Mouse (Mus musculus) megakaryocyte, adult 5-6 weeks (primary cell): ENCODE results near the gene Crybb3. TPM values are rescaled to one million over a fixed set of nuclear protein-coding genes. Genes with fewer than 3 reads are reported as not detected.
A peak's percentile ranks its signal among the peaks of the same experiment; 100 is the strongest.

Source experiments
- ATAC-seq: 2 replicates; pipeline ENCODE4 v1.8.0; 2016; ENCODE audit warnings: mild to moderate bottlenecking, inconsistent platforms; ENCODE audit not compliant: poor library complexity, severe bottlenecking
- total RNA-seq, 2 experiments: library from RNA; stranded (forward) in 1 of 2; stranded (reverse) in 1 of 2; fragments of 153-499, 151-499 nt in 1 of 2; fragments of 221-1000, 200-1000 nt in 1 of 2; gene quantifications; 2 replicates each; pipeline versions ENCODE4 v1.2.3 to v1.2.4; 2015 to 2017

The Crybb3 gene
- total RNA-seq, 2 experiments from 2014 or later = not detected

DNA sequence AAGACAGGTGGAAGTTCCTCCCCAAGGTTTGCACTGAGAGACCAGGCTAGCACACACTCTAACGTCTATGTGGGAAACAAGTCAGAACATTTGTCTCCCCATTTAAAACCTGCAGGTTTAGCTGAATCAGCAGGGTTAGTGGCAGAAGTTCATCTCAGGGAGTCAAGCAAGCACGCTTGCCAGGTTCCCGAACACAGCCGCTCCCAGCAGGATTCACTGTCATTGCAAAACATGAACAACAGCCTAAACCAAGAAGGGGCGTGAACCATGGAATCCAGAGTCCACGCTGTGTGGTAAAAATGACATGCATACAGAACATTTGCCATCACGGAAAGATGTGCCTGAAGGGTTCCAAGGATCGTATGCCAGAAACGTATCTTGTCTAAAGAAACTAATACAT, 23.7 kb upstream of the Crybb3 start:
- ATAC-seq = no peak

DNA sequence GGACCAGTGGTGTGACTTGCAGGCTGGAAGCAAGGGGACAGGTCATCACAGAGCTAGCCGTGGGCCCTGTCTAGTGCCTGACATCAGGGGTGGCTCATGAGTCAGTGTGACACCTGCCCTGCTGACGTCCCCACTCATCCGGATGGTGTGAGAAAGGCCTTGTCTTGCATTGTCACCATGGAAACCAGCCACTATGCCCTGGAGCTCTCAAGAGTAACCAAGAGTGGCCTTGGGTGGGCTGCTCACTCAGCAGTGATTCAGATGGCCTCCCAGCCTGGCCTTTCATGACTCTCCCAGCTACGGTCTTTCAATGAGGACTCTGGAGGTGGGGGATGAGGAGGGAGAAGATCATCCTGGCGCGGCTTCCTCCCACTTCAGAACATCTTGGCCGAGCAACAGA, 21.1 kb upstream of the Crybb3 start:
- ATAC-seq = no peak

DNA sequence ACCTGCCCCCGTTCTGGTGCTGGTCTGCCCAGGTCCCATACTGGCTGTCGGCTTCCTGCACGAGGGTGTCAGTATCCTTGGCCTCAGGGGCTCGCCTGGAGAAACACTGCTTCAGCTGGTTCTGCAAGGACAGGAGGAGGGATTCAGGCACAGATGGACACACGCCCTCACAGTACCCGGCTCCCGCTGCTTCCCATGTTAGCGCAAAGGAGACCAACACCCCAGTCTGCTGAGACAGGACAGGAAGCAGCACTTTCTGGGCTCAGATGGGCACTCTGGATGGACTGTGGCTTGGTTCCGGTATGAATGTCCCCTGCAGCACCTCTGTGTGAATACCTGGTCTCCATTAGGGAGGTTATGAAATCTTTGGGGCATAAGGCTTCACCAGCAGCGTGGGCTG, 20.1 kb upstream of the Crybb3 start:
- ATAC-seq = no peak

DNA sequence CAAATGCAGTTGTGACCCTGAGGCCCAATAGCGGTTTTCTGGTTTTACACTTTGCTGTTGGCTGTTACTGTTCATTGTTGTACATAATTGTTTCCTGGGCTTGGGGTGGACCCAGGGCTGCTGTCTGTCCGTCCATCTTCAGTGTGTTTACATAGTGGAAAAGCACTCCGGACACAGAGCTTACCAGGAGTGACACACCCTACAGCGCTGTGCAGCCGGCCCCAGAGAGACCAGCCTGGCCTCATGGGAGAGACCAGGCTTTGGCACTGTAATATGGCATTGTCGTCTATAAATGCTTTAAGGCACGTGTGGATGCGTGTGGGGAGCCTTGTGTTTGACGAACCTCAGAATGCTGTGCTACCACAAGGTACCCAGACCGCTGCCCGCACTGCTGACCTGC, 19.0 kb upstream of the Crybb3 start:
- no peak for ATAC-seq

GRCm38 (mm10) chr5:113099546-113099945, 18.2 kb upstream of the Crybb3 start:
- ATAC-seq = peak; percentile 91

GRCm38 (mm10) chr5:113097551-113097950, 16.2 kb upstream of the Crybb3 start:
- no peak for ATAC-seq

DNA sequence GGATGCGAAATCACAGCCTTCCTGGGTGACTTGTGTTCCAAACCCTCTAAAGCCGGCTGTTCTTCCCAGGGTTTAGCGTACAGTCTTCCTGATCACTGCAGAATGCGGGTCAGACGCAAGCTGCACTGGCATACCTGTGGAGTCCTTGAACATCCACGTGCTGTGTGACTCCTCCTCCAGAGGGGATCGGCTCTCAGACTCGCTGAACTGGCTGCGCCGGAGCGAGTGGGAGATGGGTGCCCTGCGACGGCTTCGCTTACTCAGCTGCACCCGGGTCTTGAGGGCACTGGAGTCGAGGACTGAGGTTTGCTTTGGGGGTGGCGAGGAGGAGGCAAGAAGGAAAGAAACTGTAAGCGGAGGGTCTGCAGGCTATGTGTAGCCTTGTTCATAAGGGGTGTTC, 14.1 kb upstream of the Crybb3 start:
- ATAC-seq = no peak

GRCm38 (mm10) chr5:113092406-113092805, 11.0 kb upstream of the Crybb3 start:
- no peak for ATAC-seq

DNA sequence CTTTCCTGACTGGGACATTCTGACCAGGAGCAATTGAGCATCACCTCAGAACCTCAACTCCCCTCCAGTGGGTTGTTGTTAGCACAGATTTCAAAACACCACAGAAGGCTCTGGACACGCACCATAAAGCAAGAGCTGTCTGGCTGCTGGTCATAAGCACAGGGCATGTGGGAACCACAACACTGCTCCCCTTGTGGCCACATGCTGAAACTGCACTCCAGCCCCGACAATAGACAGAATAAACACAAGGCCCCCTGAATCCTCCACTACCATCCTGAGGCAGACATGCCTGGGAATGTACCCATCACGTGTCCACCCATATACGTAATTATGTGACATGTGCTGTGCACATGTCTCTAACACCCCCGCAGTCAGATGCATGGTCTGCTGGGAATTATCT, 9.8 kb upstream of the Crybb3 start:
- ATAC-seq = peak; percentile 63

DNA sequence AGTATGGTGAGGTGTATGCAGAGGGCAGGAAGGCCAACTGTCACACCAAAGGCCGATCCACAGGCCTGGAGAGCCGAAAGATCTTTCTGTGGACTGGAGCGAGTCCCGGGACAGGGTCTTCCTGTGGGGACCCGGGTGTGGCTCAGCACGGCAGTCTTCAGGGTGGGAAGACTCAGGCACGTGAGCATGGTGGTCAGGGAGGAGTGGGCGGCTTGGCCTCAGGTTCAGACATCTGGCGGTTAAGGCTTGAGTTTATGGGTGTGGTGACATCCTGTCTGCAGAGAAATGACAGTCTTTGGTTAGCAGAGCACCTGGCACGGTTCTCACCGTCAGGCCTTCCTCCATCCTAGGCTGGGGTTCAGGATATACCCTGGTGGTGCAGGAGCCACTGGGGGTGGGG, 9.4 kb upstream of the Crybb3 start:
- 0 out of 2 replicates have a peak, but pooled peaks have one; percentile 15 for ATAC-seq

GRCm38 (mm10) chr5:113090077-113090690, 8.8 kb upstream of the Crybb3 start:
- ATAC-seq = no peak

DNA sequence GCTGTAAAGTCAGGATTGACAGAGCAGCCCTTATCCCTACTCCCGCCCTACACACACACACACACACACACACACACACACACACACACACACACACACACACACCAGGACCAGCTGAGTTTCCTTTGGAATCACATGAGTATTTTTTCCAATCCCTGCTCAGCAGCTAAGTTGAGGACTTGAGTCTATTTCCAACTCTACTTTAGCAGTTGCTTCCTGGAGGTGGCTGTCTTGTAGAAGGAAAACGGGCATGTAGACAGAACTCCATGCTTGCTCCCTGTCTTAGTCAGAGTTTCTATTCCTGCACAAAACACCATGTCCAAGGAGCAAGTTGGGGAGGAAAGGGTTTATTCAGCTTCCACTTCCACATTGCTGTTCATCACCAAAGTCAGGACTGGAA, 6.1 kb upstream of the Crybb3 start:
- ATAC-seq = no peak

DNA sequence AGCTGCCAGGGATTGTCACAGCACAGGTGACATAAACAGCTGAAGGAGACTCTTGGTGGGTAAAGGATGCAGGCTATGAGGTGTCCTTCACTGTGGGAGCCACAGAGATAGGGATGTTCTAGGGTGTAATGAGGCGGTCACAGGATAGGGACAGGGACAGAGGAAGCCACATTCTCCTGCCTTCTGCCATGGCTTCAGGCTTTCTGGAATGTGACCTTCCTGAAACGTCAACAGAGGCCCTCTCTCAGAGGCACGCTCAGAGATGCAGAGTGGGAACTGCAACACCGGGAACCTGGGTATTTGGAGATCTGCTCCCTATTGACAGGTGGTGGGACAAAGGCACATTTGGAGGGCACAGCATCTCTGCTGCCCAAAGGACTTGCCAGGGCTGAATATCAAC, 5.6 kb upstream of the Crybb3 start:
- ATAC-seq = no peak

DNA sequence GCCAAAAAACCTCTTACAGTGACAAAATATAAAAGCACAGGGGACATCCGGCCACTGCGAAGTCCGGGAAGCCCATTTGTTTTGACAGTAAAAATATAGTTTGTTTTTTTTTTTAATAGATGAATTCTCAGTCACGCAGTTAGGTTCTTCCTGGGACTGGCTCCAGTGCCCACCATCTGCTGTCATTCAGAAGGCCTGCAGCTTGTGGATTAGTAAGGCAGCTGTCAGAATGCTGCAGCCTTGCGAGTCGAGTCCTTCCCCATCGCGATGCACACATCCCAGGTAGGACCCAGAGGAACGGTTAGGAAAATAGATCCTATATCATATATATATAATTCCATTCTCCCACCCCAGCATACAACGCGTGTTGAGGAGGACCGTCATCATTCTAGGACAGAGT, 5.1 kb upstream of the Crybb3 start:
- ATAC-seq = no peak

GRCm38 (mm10) chr5:113085931-113086330, 4.5 kb upstream of the Crybb3 start:
- no peak for ATAC-seq

DNA sequence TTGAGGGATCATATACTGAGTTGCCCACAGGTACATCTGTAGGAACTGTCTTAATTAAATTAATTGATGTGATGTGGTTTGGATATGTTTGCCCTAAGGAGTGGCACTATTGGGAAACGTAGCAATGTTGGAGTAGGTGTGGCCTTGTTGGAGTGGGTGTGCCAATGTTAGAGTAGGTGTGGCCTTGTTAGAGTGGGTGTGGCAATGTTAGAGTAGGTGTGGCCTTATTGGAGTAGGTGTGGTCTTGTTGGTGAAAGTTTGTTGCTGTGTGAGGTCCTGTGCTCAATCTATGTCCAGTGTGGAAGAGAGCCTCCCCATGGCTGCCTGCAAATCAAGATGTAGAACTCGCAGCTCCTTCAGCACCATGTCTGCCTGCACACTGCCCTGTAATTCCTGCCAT, 2.9 kb upstream of the Crybb3 start:
- no peak for ATAC-seq

DNA sequence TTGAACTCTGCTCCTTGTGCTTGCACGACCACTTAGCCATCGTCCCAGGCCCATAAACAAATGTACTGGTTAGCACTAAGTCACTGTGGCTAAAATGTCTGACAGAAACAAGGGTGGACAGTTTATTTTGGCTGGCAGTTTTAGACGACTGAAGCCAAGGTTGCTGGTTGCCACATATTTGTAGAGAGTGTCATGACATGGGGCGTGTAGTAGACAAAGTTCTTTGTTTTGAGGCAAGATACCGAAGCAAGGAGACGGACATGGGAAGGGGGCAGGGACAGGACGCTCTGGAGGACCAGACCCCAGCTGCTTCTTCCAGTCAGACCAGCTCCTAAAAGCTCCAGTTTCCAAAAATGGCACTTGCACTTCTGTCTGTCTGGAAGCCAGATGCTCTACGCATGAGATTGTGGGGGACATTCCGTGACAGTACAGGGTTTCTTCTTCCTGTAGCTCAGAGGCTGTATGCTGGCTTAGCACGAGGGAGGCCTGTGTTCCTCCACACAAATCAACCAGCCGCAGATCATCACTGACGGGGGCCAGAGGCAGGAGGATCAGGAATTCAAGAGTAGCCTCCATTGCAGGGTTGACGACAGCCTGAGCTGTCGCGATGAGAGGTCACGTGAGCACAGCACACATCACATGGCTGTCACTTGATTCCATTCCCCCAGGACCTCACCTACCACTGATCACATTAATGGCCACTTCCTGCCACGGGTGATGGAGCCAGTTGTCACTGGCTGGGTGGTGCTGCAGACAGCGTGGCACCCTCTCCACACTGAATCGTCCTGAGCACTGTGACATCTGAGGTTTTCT, 1.2 kb upstream of the Crybb3 start:
- no peak for ATAC-seq

- no peak for ATAC-seq
Measured at GRCm38 (mm10) chr5:113081020-113081419, 364 bp downstream of the Crybb3 start.

GRCm38 (mm10) chr5:113079783-113080182, 1.6 kb downstream of the Crybb3 start:
- ATAC-seq = 0 out of 2 replicates have a peak, but pooled peaks have one; percentile 30

GRCm38 (mm10) chr5:113078686-113079085, 2.7 kb downstream of the Crybb3 start:
- no peak for ATAC-seq

GRCm38 (mm10) chr5:113070017-113070416, 11.4 kb downstream of the Crybb3 start, which contains the start of gene Crybb2:
Crybb2 (minus strand) TSS chr5:113070117.
- ATAC-seq = no peak

DNA sequence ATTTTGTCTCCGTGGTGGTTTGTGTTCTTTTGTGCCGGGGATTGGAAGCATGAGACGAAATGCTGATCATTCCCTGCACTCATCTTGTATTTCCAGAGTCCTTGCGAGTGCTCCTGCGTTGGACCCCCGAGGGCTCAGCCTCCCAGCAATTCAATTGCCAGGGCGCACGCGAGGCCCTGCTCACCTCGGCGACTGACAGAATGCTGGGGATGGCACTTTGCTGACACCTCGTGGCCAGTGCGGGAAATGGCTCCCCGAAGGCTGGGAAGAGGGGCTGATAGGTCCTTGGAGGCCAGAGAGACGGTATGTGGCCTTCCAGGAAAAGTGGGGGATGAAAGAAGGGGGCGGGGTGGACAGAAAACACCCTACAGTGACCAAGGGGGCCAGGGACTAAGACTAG, 27.1 kb downstream of the Crybb3 start:
- peak; percentile 92 for ATAC-seq
